Mouse (Mus musculus) CH12.LX (cell line): ENCODE measurements at regions not wholly inside any gene's neighbourhood (a gene's known extent, or its start where the extent isn't known, plus 50 kb on each side); places are given as distances from the start of the nearest gene placed in this dataset.

Experiments
- DNase-seq: peaks from one replicate; pipeline ENCODE4 v3.0.0-alpha.2; 2013; ENCODE audit errors: extremely low read depth
- H3K27ac ChIP-seq: 2 replicates; pipeline ENCODE4 v1.5.1; 2012; ENCODE audit warnings: low read depth, mild to moderate bottlenecking, control low read depth, moderate library complexity; ENCODE audit not compliant: insufficient read depth
- H3K27me3 ChIP-seq: replicated peaks from 2 replicates; pipeline ENCODE3; 2012; ENCODE audit warnings: inconsistent platforms
- H3K36me3 ChIP-seq, 2 experiments: replicated peaks in 1 of 2; 2 replicates each; pipeline versions ENCODE3 to v1.6.1; 2012; ENCODE audit warnings: inconsistent platforms in 1 of 2, low read length in 1 of 2, mild to moderate bottlenecking in 1 of 2, mixed read lengths in 1 of 2, moderate library complexity in 1 of 2; ENCODE audit not compliant: control insufficient read depth in 1 of 2, insufficient read depth in 1 of 2
- H3K4me1 ChIP-seq, 2 experiments: 2 replicates each; pipeline ENCODE4 v1.6.1; 2012; ENCODE audit warnings: inconsistent platforms in 1 of 2, moderate library complexity in 1 of 2; ENCODE audit not compliant: insufficient read depth in 2 of 2, control insufficient read depth in 1 of 2
- H3K4me2 ChIP-seq: 2 replicates; pipeline ENCODE4 v1.6.1; 2012; ENCODE audit warnings: low read depth, mild to moderate bottlenecking, control low read depth; ENCODE audit not compliant: poor library complexity, insufficient read depth, severe bottlenecking
- H3K4me3 ChIP-seq, 3 experiments: fragments of 150-350 bp in 1 of 3; sonication (generic) in 1 of 3; replicated peaks in 1 of 3; 2 replicates each; pipeline versions ENCODE3 to v1.5.1; 2011 to 2012; ENCODE audit warnings: low read depth in 2 of 3, low read length in 2 of 3, mild to moderate bottlenecking in 2 of 3, moderate library complexity in 2 of 3, control low read depth in 1 of 3, improper control_type of control experiment in 1 of 3, inconsistent platforms in 1 of 3, mixed read lengths in 1 of 3; ENCODE audit not compliant: poor library complexity in 1 of 3
- H3K79me2 ChIP-seq: replicated peaks from 2 replicates; pipeline ENCODE4 v1.6.1; 2012; ENCODE audit warnings: mild to moderate bottlenecking, moderate library complexity; ENCODE audit not compliant: control insufficient read depth, poor library complexity, insufficient read depth, severe bottlenecking; ENCODE audit errors: extremely low read depth
- H3K9ac ChIP-seq: 2 replicates; pipeline ENCODE4 v1.6.1; 2012; ENCODE audit warnings: low read depth, mild to moderate bottlenecking, control low read depth, moderate library complexity; ENCODE audit not compliant: insufficient read depth
- H3K9me3 ChIP-seq: replicated peaks from 2 replicates; pipeline ENCODE3; 2012; ENCODE audit warnings: low read length, inconsistent platforms, mixed read lengths
- CHD2 ChIP-seq: IDR thresholded peaks from 2 replicates; pipeline ENCODE4 v1.6.1; 2011; ENCODE audit warnings: low read length, improper control_type of control experiment
- CTCF ChIP-seq, 2 experiments: IDR thresholded peaks in 1 of 2; conservative IDR thresholded peaks in 1 of 2; 2 replicates each; pipeline ENCODE4 v1.5.1; 2011 to 2012; ENCODE audit warnings: low read depth in 2 of 2, low read length in 2 of 2, improper control_type of control experiment in 1 of 2, inconsistent platforms in 1 of 2, mild to moderate bottlenecking in 1 of 2, moderate library complexity in 1 of 2
- E2F4 ChIP-seq: IDR thresholded peaks from 2 replicates; pipeline ENCODE4 v1.6.1; 2011; ENCODE audit warnings: low read depth, low read length, improper control_type of control experiment; ENCODE audit not compliant: insufficient replicate concordance
- EP300 ChIP-seq: IDR thresholded peaks from 2 replicates; pipeline ENCODE4 v1.6.1; 2011; ENCODE audit warnings: low read length, improper control_type of control experiment
- ETS1 ChIP-seq: conservative IDR thresholded peaks from 2 replicates; pipeline ENCODE4 v1.6.1; 2012; ENCODE audit warnings: low read depth, mild to moderate bottlenecking, inconsistent platforms, low read length, improper control_type of control experiment, moderate library complexity
- IRF4 ChIP-seq: IDR thresholded peaks from 2 replicates; pipeline ENCODE4 v1.6.1; 2014; ENCODE audit warnings: low read depth, mild to moderate bottlenecking, inconsistent platforms, low read length, improper control_type of control experiment
- JUN ChIP-seq: IDR thresholded peaks from 2 replicates; pipeline ENCODE4 v1.6.1; 2011; ENCODE audit warnings: low read depth, mild to moderate bottlenecking, low read length, improper control_type of control experiment, moderate library complexity; ENCODE audit not compliant: insufficient read depth
- KAT2A ChIP-seq: IDR thresholded peaks from 2 replicates; pipeline ENCODE4 v1.6.1; 2012; ENCODE audit warnings: low read length, improper control_type of control experiment, inconsistent platforms; ENCODE audit not compliant: insufficient replicate concordance
- MAFK ChIP-seq: IDR thresholded peaks from 2 replicates; pipeline ENCODE4 v1.6.1; 2011; ENCODE audit warnings: low read length, improper control_type of control experiment; ENCODE audit not compliant: insufficient replicate concordance
- MAZ ChIP-seq: IDR thresholded peaks from 2 replicates; pipeline ENCODE4 v1.6.1; 2012; ENCODE audit warnings: low read depth, mild to moderate bottlenecking, inconsistent platforms, low read length, improper control_type of control experiment, moderate library complexity
- MYC ChIP-seq: IDR thresholded peaks from 2 replicates; pipeline ENCODE4 v1.6.1; 2011; ENCODE audit warnings: low read depth, mild to moderate bottlenecking, improper control_type of control experiment, low read length
- NELFE ChIP-seq: IDR thresholded peaks from 2 replicates; pipeline ENCODE4 v1.6.1; 2011; ENCODE audit warnings: low read depth, low read length, improper control_type of control experiment
- PAX5 ChIP-seq: IDR thresholded peaks from 2 replicates; pipeline ENCODE4 v1.6.1; 2012; ENCODE audit warnings: low read length, inconsistent platforms, mixed read lengths
- POLR2AphosphoS2 ChIP-seq: IDR thresholded peaks from 2 replicates; pipeline ENCODE4 v1.6.1; 2011; ENCODE audit warnings: low read depth, low read length, improper control_type of control experiment
- RAD21 ChIP-seq: IDR thresholded peaks from 2 replicates; pipeline ENCODE4 v1.6.1; 2011; ENCODE audit warnings: low read depth, mild to moderate bottlenecking, low read length, improper control_type of control experiment, moderate library complexity
- SIN3A ChIP-seq: IDR thresholded peaks from 2 replicates; pipeline ENCODE4 v1.6.1; 2012; ENCODE audit warnings: low read length, improper control_type of control experiment, inconsistent platforms
- SMC3 ChIP-seq: IDR thresholded peaks from 2 replicates; pipeline ENCODE4 v1.6.1; 2011; ENCODE audit warnings: low read depth, low read length, improper control_type of control experiment
- TBP ChIP-seq: conservative IDR thresholded peaks from 2 replicates; pipeline ENCODE4 v1.6.1; 2011; ENCODE audit warnings: low read depth, low read length, improper control_type of control experiment
- UBTF ChIP-seq: IDR thresholded peaks from 2 replicates; pipeline ENCODE4 v1.6.1; 2012; ENCODE audit warnings: low read depth, mild to moderate bottlenecking, inconsistent platforms, low read length, improper control_type of control experiment, moderate library complexity
- USF2 ChIP-seq: conservative IDR thresholded peaks from 2 replicates; pipeline ENCODE4 v1.6.1; 2011; ENCODE audit warnings: low read depth, low read length, improper control_type of control experiment
- ZC3H11A ChIP-seq: IDR thresholded peaks from 2 replicates; pipeline ENCODE4 v1.6.1; 2012; ENCODE audit warnings: low read depth, mild to moderate bottlenecking, inconsistent platforms, low read length, improper control_type of control experiment
- ZNF384 ChIP-seq: IDR thresholded peaks from 2 replicates; pipeline ENCODE4 v1.6.1; 2012; ENCODE audit warnings: low read depth, low read length, improper control_type of control experiment, inconsistent platforms
- dilution Hi-C: fragments of 300-500 bp; cut with MboI; formaldehyde crosslinking; loops from 2 replicates; pipeline ENCODE4 v1.14.3; 2020; ENCODE audit warnings: low sequenced_read_pairs; ENCODE audit not compliant: extremely low pct_unique_long_range_greater_than_20kb, extremely low pct_ligation_motif_present
- in situ Hi-C: fragments of 300-500 bp; cut with MboI; formaldehyde crosslinking; loops from 3 replicates; pipeline ENCODE4 v1.14.3; 2019; ENCODE audit warnings: low sequenced_read_pairs, low pct_ligation_motif_present, low pct_unique_long_range_greater_than_20kb, mixed read lengths

- H3K27me3 ChIP-seq, result no peaks in the 10 kb centered on the region
- DNase-seq, result no peak
- peaks cover 2 to 8% of the 10 kb centered on the region in 2 experiments; a peak in 2 of 4 replicates for H3K4me1 ChIP-seq
- H3K27ac ChIP-seq, result no peak overlapping the region
- dilution Hi-C loops, result no loop called here
- TF ChIP-seq EP300 (no peak), JUN (no peak), RAD21 (no peak), PAX5 (no peak), TBP (no peak), E2F4 (no peak), ZC3H11A (no peak), POLR2AphosphoS2 (no peak), UBTF (no peak), SMC3 (no peak), NELFE (no peak), KAT2A (no peak), ZNF384 (no peak), SIN3A (no peak), MYC (no peak), MAFK (no peak), CHD2 (no peak), CTCF (conservative IDR thresholded peaks at IDR 0.05 in 1 of 2, IDR thresholded peaks at IDR 0.05 in 1 of 2; ENCODE audit: low read depth in 2 of 2, low read length in 2 of 2) (no peak), MAZ (no peak), IRF4 (no peak)
- H3K79me2 ChIP-seq, result no peaks in the 10 kb centered on the region
- no peak overlapping the region for H3K9ac ChIP-seq
- H3K4me2 ChIP-seq, result no peak overlapping the region
- H3K4me3 ChIP-seq, result no peak overlapping the region
- peaks cover 6% of the 10 kb centered on the region for H3K9me3 ChIP-seq
- in situ Hi-C loops, result no loop called here
- H3K36me3 ChIP-seq, result no peaks in the 10 kb centered on the region
Observed at GRCm38 (mm10) chr14:76868831-76869230, 167.7 kb upstream of the Ccdc122 start.

- no peak for DNase-seq
- Histone ChIP-seq H3K4me3 (no peak overlapping the region), H3K9me3 (peaks cover 6% of the 10 kb centered on the region), H3K36me3 (no peaks in the 10 kb centered on the region), H3K9ac (no peak overlapping the region), H3K4me2 (no peak overlapping the region), H3K4me1 (peaks cover 1 to 2% of the 10 kb centered on the region in 2 experiments; a peak in 1 of 4 replicates), H3K27ac (no peak overlapping the region), H3K27me3 (no peaks in the 10 kb centered on the region), H3K79me2 (no peaks in the 10 kb centered on the region)
- dilution Hi-C loops, result no loop called here
- TF ChIP-seq USF2, result no peak
- no peak for TF ChIP-seq UBTF
- TF ChIP-seq IRF4, result no peak
- no peak for TF ChIP-seq CTCF (conservative IDR thresholded peaks at IDR 0.05 in 1 of 2, IDR thresholded peaks at IDR 0.05 in 1 of 2; ENCODE audit: low read depth in 2 of 2, low read length in 2 of 2)
- TF ChIP-seq ETS1, result no peak
- in situ Hi-C loops, result no loop called here
Observed at GRCm38 (mm10) chr14:76868131-76868530, 168.4 kb upstream of the Ccdc122 start.
